Mouse (Mus musculus): ENCODE data around the gene Olfr901.
A peak's percentile ranks its signal among the peaks of the same experiment; 100 is the strongest.
"Not testable (repeated sequence)": the region's sequence is repeated elsewhere in the genome, so short reads cannot be mapped to it uniquely, and the experiment has no call there.

Olfr901 gene

DNA sequence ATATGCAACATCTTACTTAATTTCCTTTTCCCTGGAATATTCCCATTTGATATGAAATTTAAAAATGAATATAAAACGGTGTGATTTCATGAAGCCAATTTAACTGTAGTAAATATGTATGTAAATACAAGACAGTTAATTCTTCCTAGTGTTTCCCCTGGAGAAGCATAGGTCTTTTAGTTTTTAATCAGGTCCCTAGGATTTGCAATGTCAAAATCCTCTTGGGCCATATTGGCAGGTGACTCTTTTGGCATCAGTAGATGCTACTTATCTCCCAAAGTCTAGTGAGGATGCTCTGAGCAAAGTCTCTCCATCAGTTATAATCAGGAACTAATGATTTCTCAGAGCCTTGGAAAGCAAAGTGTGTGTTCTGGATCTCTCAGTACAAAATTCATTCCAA lies at the start of gene Olfr901:
TSS of gene Olfr901 (plus strand) at position 301 of the 400 bp plus-strand sequence.
- no peak for DNase-seq

DNA sequence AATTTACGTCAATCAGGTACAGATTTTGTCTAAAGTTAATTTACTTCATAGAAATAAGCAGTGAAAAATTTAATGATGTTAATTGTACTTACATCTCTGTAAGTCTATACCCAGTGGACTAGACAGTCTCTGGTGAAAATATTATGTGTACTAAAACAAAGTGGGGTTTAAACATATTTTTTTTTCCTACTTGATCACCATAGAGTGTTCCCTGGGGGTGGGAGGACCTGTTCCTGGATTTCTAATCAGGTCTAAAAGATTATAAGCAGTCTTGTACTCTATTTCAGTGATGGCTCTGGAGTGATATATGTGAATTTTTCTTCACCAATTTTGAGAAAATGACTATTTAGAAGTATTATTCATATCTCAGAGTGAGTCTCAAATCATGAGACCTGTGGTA lies 27.9 kb upstream of the Olfr901 start, which contains the start of gene Olfr147:
TSS of gene Olfr147 (plus strand) at position 301 of the 400 bp plus-strand sequence.
- DNase-seq = no peak

DNA sequence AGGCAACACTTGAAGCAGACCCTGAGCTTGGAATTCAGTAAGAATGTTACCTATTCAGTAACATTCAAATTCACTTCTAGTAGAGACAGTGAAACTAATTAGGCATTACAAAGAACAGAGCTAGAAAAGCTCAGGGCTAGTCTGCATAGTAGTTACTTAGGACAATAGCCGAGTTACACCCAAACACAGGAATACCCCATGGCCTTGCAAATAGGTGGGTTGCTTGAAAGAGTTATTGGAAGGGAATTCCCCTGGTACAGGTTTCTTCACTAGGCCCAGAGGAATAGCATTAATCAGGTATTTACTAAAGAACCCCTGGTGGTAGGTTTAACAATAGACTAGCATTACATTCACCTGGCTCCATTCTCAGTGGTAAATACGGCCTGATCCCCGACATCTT lies 21.8 kb upstream of the Olfr901 start:
- DNase-seq = not testable (repeated sequence)

DNA sequence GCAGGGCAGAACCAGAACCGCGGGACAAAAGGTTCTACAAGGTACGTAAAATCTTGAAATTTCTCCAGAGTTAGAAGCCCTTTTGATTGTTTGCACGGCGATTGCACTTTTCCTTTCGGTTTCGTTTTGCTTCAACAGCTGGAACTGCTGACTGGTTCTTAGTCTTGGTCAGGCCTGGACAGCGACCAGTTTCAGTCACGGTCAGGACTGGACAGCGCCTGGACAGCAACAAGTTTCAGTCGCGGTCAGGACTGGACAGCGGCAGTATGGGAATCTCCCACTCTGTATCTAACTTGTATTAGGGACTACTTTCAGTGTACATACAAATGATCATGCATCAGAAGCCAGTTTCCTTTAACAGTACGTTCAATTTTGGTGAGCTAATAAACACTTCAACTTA lies 15.8 kb upstream of the Olfr901 start:
- DNase-seq = peak; percentile 27

DNA sequence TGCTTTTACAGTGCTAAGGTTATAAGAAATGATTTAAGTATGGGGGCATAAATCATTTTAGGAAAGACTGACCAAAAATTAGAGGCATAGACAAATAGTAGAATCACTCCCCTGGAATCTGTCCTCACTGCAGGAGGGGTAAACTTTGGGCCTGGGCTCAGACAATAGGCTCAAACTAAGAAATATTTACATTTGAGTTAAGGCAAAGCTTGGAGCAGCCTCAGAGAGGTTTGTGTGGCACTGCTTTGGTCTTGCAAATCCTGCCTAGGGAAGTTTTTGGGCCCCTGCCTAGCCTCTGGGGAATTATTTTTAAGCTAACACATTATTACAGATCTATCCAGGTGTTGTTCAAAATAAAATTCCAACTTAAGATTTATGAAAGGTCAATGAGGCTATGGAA lies 5.5 kb upstream of the Olfr901 start:
- DNase-seq = no peak

DNA sequence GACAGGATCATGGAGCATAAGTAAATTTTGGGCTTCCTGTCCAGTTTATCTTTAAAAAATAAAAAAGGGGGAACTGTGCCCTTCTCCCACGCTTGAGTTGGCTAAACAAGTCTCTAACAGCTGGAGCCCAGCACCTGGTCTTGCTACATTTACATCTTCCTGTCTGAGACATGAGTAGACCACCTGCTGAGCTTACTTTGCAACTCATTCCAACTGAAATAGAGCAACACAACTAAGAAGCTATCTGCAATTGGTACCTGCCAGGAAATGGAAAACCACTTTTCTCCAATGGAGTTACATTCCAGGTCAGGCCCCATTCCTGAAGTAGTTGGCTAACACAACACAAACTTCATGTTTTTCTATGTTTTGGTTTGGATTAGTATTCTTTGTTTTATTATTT lies 2.2 kb upstream of the Olfr901 start:
- no peak for DNase-seq

DNA sequence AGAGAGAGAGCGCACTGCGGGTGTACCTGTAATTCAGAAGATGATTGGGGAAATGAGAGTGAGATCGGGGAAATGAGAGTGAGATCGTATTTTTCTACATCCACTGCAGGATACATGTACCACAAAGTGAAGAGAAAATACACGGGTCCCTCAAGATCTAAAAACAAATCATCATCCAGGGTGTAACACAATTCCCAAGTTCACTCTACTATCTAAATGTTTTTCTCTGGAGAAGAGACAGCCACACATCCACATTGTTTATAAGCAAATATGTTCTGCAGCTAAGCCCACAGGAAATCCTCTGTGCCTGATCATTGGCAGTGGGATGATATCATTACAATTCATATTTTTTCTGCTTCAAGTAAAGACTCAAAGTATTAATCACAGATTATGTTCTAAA lies 18.1 kb downstream of the Olfr901 start, which contains the start of gene Olfr902:
TSS of gene Olfr902 (plus strand) at position 301 of the 400 bp plus-strand sequence.
- no peak for DNase-seq

DNA sequence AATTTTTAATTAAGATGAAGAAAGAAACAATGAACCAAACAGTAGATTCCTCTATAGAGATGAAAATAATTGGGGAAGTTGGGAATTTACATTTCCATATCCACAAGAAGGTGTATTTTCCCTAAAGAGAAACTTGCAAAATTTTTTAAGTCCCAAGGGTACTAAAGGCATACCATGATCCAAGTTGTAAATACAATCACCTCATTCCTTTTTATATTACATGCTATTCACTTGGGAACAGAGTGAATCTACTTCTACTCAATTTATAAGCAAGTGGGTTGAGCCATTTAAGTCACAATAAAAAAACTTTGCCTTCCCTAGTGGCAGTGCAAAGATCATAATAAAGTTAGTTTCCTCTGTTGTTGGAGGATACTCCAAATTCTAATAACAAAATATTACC lies 33.6 kb downstream of the Olfr901 start, which contains the start of gene Olfr904:
TSS of gene Olfr904 (plus strand) at position 301 of the 400 bp plus-strand sequence.
- no peak for DNase-seq

DNA sequence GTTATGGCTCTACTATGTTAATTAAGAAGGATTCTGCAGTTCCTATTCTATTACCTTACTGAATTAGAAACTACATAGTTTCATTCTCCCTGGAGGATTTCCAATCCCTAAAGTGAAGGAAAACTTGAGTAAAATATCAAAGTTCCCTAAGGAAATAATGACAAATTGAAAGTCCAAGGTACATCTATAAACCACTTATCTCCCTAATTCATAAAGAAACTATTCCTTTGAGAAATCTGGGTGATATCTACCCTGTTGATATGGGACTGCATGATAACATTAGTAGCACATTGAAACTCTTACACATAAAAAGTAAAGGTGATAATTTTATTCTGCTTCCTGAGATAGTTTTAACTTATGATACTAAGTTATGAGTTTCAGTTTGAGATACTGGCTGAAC lies 41.6 kb downstream of the Olfr901 start, which contains the start of gene Olfr905:
TSS of gene Olfr905 (plus strand) at position 301 of the 400 bp plus-strand sequence.
- DNase-seq = no peak

Data from embryo, embryonic 11 days (tissue).